Mouse (Mus musculus): Measurements from ENCODE around the gene Cd82. TPM values are rescaled to one million over a fixed set of nuclear protein-coding genes. Genes with fewer than 3 reads are reported as not detected.

Cd82 gene
- total and polyA plus RNA-seq, 3 experiments: 177 to 294 (median 215) TPM

GRCm38 (mm10) chr2:93380680-93381089 lies 82.3 kb downstream of the Cd82 start:
- DNase-seq (ENCODE audit: extremely low read depth): no peak
- TF ChIP-seq JUND (conservative IDR thresholded peaks at IDR 0.05; ENCODE audit: low read depth, low read length): no peak
- no peak for TF ChIP-seq ZC3H11A (IDR thresholded peaks at IDR 0.05; ENCODE audit: low read depth, low read length)
- no peak for TF ChIP-seq MAFK (IDR thresholded peaks at IDR 0.05; ENCODE audit: insufficient replicate concordance, low read length)
- TF ChIP-seq USF1 (IDR thresholded peaks at IDR 0.05; ENCODE audit: low read depth, low read length): no peak
- TF ChIP-seq EP300 (IDR thresholded peaks at IDR 0.05; ENCODE audit: low read length): no peak
- peaks cover 9% of the 10 kb centered on the region for H3K9me3 ChIP-seq (replicated peaks; ENCODE audit: low read length)
- dilution Hi-C loops (cut with MboI; ENCODE audit: extremely low pct_ligation_motif_present, extremely low pct_unique_long_range_greater_than_20kb, low sequenced_read_pairs) (no loop called here), in situ Hi-C loops (cut with MboI; ENCODE audit: low pct_ligation_motif_present, low pct_unique_long_range_greater_than_20kb, low sequenced_read_pairs) (no loop called here)
- no peak overlapping the region for H3K27ac ChIP-seq (ENCODE audit: insufficient read depth, low read depth)
- H3K4me3 ChIP-seq (replicated peaks in 1 of 3; ENCODE audit: low read depth in 2 of 3, low read length in 2 of 3, poor library complexity in 1 of 3): no peak overlapping the region
- H3K4me2 ChIP-seq (ENCODE audit: insufficient read depth, low read depth, poor library complexity, severe bottlenecking): no peak overlapping the region
- H3K9ac ChIP-seq (ENCODE audit: insufficient read depth, low read depth): no peak overlapping the region
- no peaks in the 10 kb centered on the region for H3K4me1 ChIP-seq (ENCODE audit: control insufficient read depth in 1 of 2, insufficient read depth in 2 of 2)
- H3K79me2 ChIP-seq (replicated peaks; ENCODE audit: control insufficient read depth, extremely low read depth, insufficient read depth, poor library complexity, severe bottlenecking): no peaks in the 10 kb centered on the region
- H3K36me3 ChIP-seq (replicated peaks in 1 of 2; ENCODE audit: control insufficient read depth in 1 of 2, insufficient read depth in 1 of 2, low read length in 1 of 2): no peaks in the 10 kb centered on the region
- peaks cover 90% of the 10 kb centered on the region for H3K27me3 ChIP-seq (replicated peaks)

- no peaks in the 10 kb centered on the region for H3K36me3 ChIP-seq (replicated peaks in 1 of 2; ENCODE audit: control insufficient read depth in 1 of 2, insufficient read depth in 1 of 2, low read length in 1 of 2)
- H3K27me3 ChIP-seq (replicated peaks): peaks cover 90% of the 10 kb centered on the region
- H3K4me2 ChIP-seq (ENCODE audit: insufficient read depth, low read depth, poor library complexity, severe bottlenecking): no peak overlapping the region
- H3K9me3 ChIP-seq (replicated peaks; ENCODE audit: low read length): peaks cover 9% of the 10 kb centered on the region
- H3K27ac ChIP-seq (ENCODE audit: insufficient read depth, low read depth): no peak overlapping the region
- no peak overlapping the region for H3K9ac ChIP-seq (ENCODE audit: insufficient read depth, low read depth)
- no peaks in the 10 kb centered on the region for H3K4me1 ChIP-seq (ENCODE audit: control insufficient read depth in 1 of 2, insufficient read depth in 2 of 2)
- DNase-seq (ENCODE audit: extremely low read depth): no peak
- dilution Hi-C loops (cut with MboI; ENCODE audit: extremely low pct_ligation_motif_present, extremely low pct_unique_long_range_greater_than_20kb, low sequenced_read_pairs) (no loop called here), in situ Hi-C loops (cut with MboI; ENCODE audit: low pct_ligation_motif_present, low pct_unique_long_range_greater_than_20kb, low sequenced_read_pairs) (no loop called here)
- no peak overlapping the region for H3K4me3 ChIP-seq (replicated peaks in 1 of 3; ENCODE audit: low read depth in 2 of 3, low read length in 2 of 3, poor library complexity in 1 of 3)
- no peaks in the 10 kb centered on the region for H3K79me2 ChIP-seq (replicated peaks; ENCODE audit: control insufficient read depth, extremely low read depth, insufficient read depth, poor library complexity, severe bottlenecking)
- TF ChIP-seq KAT2A (IDR thresholded peaks at IDR 0.05; ENCODE audit: insufficient replicate concordance, low read length) (no peak), PAX5 (IDR thresholded peaks at IDR 0.05; ENCODE audit: low read length) (no peak), CHD1 (IDR thresholded peaks at IDR 0.05; ENCODE audit: low read depth, low read length) (no peak), BHLHE40 (IDR thresholded peaks at IDR 0.05; ENCODE audit: low read depth, low read length) (no peak), CHD2 (IDR thresholded peaks at IDR 0.05; ENCODE audit: low read length) (no peak), GABPA (IDR thresholded peaks at IDR 0.05; ENCODE audit: insufficient replicate concordance, low read depth, low read length) (no peak), CTCF (conservative IDR thresholded peaks at IDR 0.05 in 1 of 2, IDR thresholded peaks at IDR 0.05 in 1 of 2; ENCODE audit: low read depth in 2 of 2, low read length in 2 of 2) (no peak), RCOR1 (conservative IDR thresholded peaks at IDR 0.05; ENCODE audit: low read depth, low read length) (no peak), UBTF (IDR thresholded peaks at IDR 0.05; ENCODE audit: low read depth, low read length) (no peak), NELFE (IDR thresholded peaks at IDR 0.05; ENCODE audit: low read depth, low read length) (no peak), MAFK (IDR thresholded peaks at IDR 0.05; ENCODE audit: insufficient replicate concordance, low read length) (no peak), RAD21 (IDR thresholded peaks at IDR 0.05; ENCODE audit: low read depth, low read length) (no peak), MAZ (IDR thresholded peaks at IDR 0.05; ENCODE audit: low read depth, low read length) (no peak), E2F4 (IDR thresholded peaks at IDR 0.05; ENCODE audit: insufficient replicate concordance, low read depth, low read length) (no peak), MXI1 (IDR thresholded peaks at IDR 0.05; ENCODE audit: low read depth, low read length) (no peak), POLR2A (IDR thresholded peaks at IDR 0.05; ENCODE audit: low read depth, low read length) (no peak), ZC3H11A (IDR thresholded peaks at IDR 0.05; ENCODE audit: low read depth, low read length) (no peak), ELF1 (IDR thresholded peaks at IDR 0.05; ENCODE audit: low read depth, low read length) (no peak), EP300 (IDR thresholded peaks at IDR 0.05; ENCODE audit: low read length) (no peak), ETS1 (conservative IDR thresholded peaks at IDR 0.05; ENCODE audit: low read depth, low read length) (no peak)
Measured at GRCm38 (mm10) chr2:93377797-93378196, 85.1 kb downstream of the Cd82 start.
